Mouse (Mus musculus) stomach, postnatal 0 days (tissue): ENCODE measurements around the gene Hadhb. TPM values are rescaled to one million over a fixed set of nuclear protein-coding genes. Genes with fewer than 3 reads are reported as not detected.

Source experiments
- ATAC-seq: fragments of 200-750 bp; cut with Nextera tagmentation; 2 replicates; pipeline ENCODE4 v1.8.0; 2017; ENCODE audit not compliant: low FRiP score, low TSS enrichment
- DNase-seq: peaks from one replicate; pipeline ENCODE4 v3.0.0-alpha.2; 2016; ENCODE audit warnings: low spot score
- H3K27ac ChIP-seq: fragments of 300-500 bp; sonication (generic); replicated peaks from 2 replicates; pipeline ENCODE4 v1.5.1; 2014; ENCODE audit warnings: mild to moderate bottlenecking, control low read depth
- H3K27me3 ChIP-seq: fragments of 300-500 bp; sonication (generic); 2 replicates; pipeline ENCODE4 v1.6.1; 2014; ENCODE audit warnings: low read length; ENCODE audit not compliant: control insufficient read depth, insufficient read depth
- H3K36me3 ChIP-seq: fragments of 300-500 bp; sonication (generic); 2 replicates; pipeline ENCODE4 v1.6.1; 2014; ENCODE audit warnings: low read length, mixed read lengths; ENCODE audit not compliant: control insufficient read depth, insufficient read depth
- H3K4me1 ChIP-seq: fragments of 300-500 bp; sonication (generic); replicated peaks from 2 replicates; pipeline ENCODE4 v1.6.1; 2014; ENCODE audit warnings: antibody characterized with exemption; ENCODE audit not compliant: control insufficient read depth, insufficient read depth
- H3K4me2 ChIP-seq: fragments of 300-500 bp; sonication (generic); replicated peaks from 2 replicates; pipeline ENCODE4 v1.6.1; 2014; ENCODE audit warnings: low read depth, mild to moderate bottlenecking, control low read depth, moderate library complexity
- H3K4me3 ChIP-seq: fragments of 300-500 bp; sonication (generic); 2 replicates; pipeline ENCODE4 v1.5.1; 2014; ENCODE audit warnings: low read depth, low read length, control low read depth
- H3K9ac ChIP-seq: fragments of 300-500 bp; sonication (generic); 2 replicates; pipeline ENCODE4 v1.6.1; 2014; ENCODE audit warnings: mild to moderate bottlenecking, low read length, control low read depth, mixed read lengths
- H3K9me3 ChIP-seq: fragments of 300-500 bp; sonication (generic); 2 replicates; pipeline ENCODE4 v1.6.1; 2016; ENCODE audit warnings: low read length; ENCODE audit not compliant: control insufficient read depth
- CTCF ChIP-seq: IDR thresholded peaks from 2 replicates; pipeline ENCODE4 v1.5.1; 2016; ENCODE audit warnings: antibody characterized with exemption, low read depth, mild to moderate bottlenecking, moderate library complexity
- EP300 ChIP-seq: optimal IDR thresholded peaks from 2 replicates; pipeline ENCODE3; 2016; ENCODE audit warnings: antibody characterized with exemption
- WGBS: fragments of 180-500 bp; shearing (Covaris S2); extraction: QIAGEN DNeasy Blood & Tissue Kit; methylation state at CpG from one replicate; pipeline ENCODE4 v1.1.7; 2014; 5-methylcytosine and 5-hydroxymethylcytosine counted together
- polyA plus RNA-seq: library from polyadenylated mRNA; unstranded; fragments of >200 nt; fragmentation: Nextera tagmentation; extraction: Ambion mirVana; gene quantifications from 2 replicates; pipeline ENCODE4 v1.2.1, GENCODE M21; 2015

The Hadhb gene
- 323 and 350 TPM in 2 replicates for polyA plus RNA-seq

- TF ChIP-seq EP300 (peak; percentile 97), CTCF (no peak; the same call in none of the 2 replicates)
- H3K9me3 ChIP-seq = no peaks in the 10 kb centered on the region
- peak within 1 kb of the TSS; percentile 95 for H3K27ac ChIP-seq
- H3K27me3 ChIP-seq = no peaks in the 10 kb centered on the region
- no peaks in the 10 kb centered on the region for H3K4me1 ChIP-seq
- H3K36me3 ChIP-seq = no peaks in the 10 kb centered on the region
- ATAC-seq (peak; percentile 91), DNase-seq (peak; percentile 95)
- WGBS = under 1% methylated on average over 51 of the region's 53 CpGs
- peak within 1 kb of the TSS; percentile 89 for H3K9ac ChIP-seq
- peak within 1 kb of the TSS; percentile 88 for H3K4me3 ChIP-seq
- H3K4me2 ChIP-seq = peak within 1 kb of the TSS; percentile 70
Observed at GRCm38 (mm10) chr5:30154474-30155394, at the start of gene Hadhb, which contains the start of gene Hadha. TSS of gene Hadhb (plus strand) at chr5:30155248. TSS of gene Hadha (minus strand) at chr5:30155162.

GRCm38 (mm10) chr5:30105668-30106300, 49.3 kb upstream of the Hadhb start, which contains the start of gene 3110082J24Rik:
TSS of gene 3110082J24Rik (minus strand) at chr5:30106086.
- TF ChIP-seq EP300 = no peak
- TF ChIP-seq CTCF = no peak
- DNase-seq (no peak), ATAC-seq (no peak)
- Histone ChIP-seq H3K4me1 (peaks cover 5% of the 10 kb centered on the region), H3K9ac (peak within 1 kb of the TSS; percentile 45; the same call in 1 of the 2 replicates), H3K4me3 (peak within 1 kb of the TSS; percentile 44), H3K9me3 (no peaks in the 10 kb centered on the region), H3K36me3 (no peaks in the 10 kb centered on the region), H3K27ac (no peak within 1 kb of the TSS), H3K4me2 (peak within 1 kb of the TSS; percentile 77), H3K27me3 (peaks cover 4% of the 10 kb centered on the region; the same call in 1 of the 2 replicates)
- WGBS = 6% methylated on average over 29 of the region's 29 CpGs

- WGBS = 37% methylated on average over 2 of the region's 2 CpGs
- Histone ChIP-seq H3K27me3 (peaks cover 8% of the 10 kb centered on the region; the same call in 1 of the 2 replicates), H3K27ac (no peak overlapping the region), H3K9me3 (no peaks in the 10 kb centered on the region), H3K36me3 (no peaks in the 10 kb centered on the region), H3K4me3 (no peak overlapping the region), H3K4me2 (no peak overlapping the region), H3K9ac (no peak overlapping the region), H3K4me1 (peaks cover 5% of the 10 kb centered on the region)
- ATAC-seq (no peak), DNase-seq (no peak)
- TF ChIP-seq CTCF (no peak), EP300 (no peak)
Observed at GRCm38 (mm10) chr5:30106756-30107155, 48.3 kb upstream of the Hadhb start.

- Histone ChIP-seq H3K27me3 (peaks cover 8% of the 10 kb centered on the region; the same call in 1 of the 2 replicates), H3K9me3 (no peaks in the 10 kb centered on the region), H3K9ac (no peak overlapping the region), H3K27ac (no peak overlapping the region), H3K4me1 (peaks cover 5% of the 10 kb centered on the region), H3K4me3 (no peak overlapping the region), H3K4me2 (no peak overlapping the region), H3K36me3 (no peaks in the 10 kb centered on the region)
- no peak for TF ChIP-seq EP300
- TF ChIP-seq CTCF = no peak
- WGBS = 24% methylated on average over 7 of the region's 7 CpGs
- DNase-seq (no peak), ATAC-seq (no peak)
Observed at GRCm38 (mm10) chr5:30107186-30107585, 47.9 kb upstream of the Hadhb start.

GRCm38 (mm10) chr5:30107611-30108041, 47.4 kb upstream of the Hadhb start:
- Histone ChIP-seq H3K9me3 (no peaks in the 10 kb centered on the region), H3K4me1 (peaks cover 5% of the 10 kb centered on the region), H3K4me2 (no peak overlapping the region), H3K27ac (no peak overlapping the region), H3K27me3 (peaks cover 8% of the 10 kb centered on the region; the same call in 1 of the 2 replicates), H3K4me3 (no peak overlapping the region), H3K36me3 (no peaks in the 10 kb centered on the region), H3K9ac (no peak overlapping the region)
- ATAC-seq = no peak
- TF ChIP-seq CTCF (no peak), EP300 (no peak)
- DNase-seq = no peak
- 33% methylated on average over 5 of the region's 5 CpGs for WGBS
